Mouse (Mus musculus) CH12.LX (cell line): ENCODE measurements at regions not wholly inside any gene's neighbourhood (a gene's known extent, or its start where the extent isn't known, plus 50 kb on each side); places are given as distances from the start of the nearest gene placed in this dataset.
A peak's percentile ranks its signal among the peaks of the same experiment; 100 is the strongest.

ENCODE experiments used
- DNase-seq: peaks from one replicate; pipeline ENCODE4 v3.0.0-alpha.2; 2013; ENCODE audit errors: extremely low read depth
- H3K27ac ChIP-seq: 2 replicates; pipeline ENCODE4 v1.5.1; 2012; ENCODE audit warnings: low read depth, mild to moderate bottlenecking, control low read depth, moderate library complexity; ENCODE audit not compliant: insufficient read depth
- H3K27me3 ChIP-seq: replicated peaks from 2 replicates; pipeline ENCODE3; 2012; ENCODE audit warnings: inconsistent platforms
- H3K36me3 ChIP-seq, 2 experiments: replicated peaks in 1 of 2; 2 replicates each; pipeline versions ENCODE3 to v1.6.1; 2012; ENCODE audit warnings: inconsistent platforms in 1 of 2, low read length in 1 of 2, mild to moderate bottlenecking in 1 of 2, mixed read lengths in 1 of 2, moderate library complexity in 1 of 2; ENCODE audit not compliant: control insufficient read depth in 1 of 2, insufficient read depth in 1 of 2
- H3K4me1 ChIP-seq, 2 experiments: 2 replicates each; pipeline ENCODE4 v1.6.1; 2012; ENCODE audit warnings: inconsistent platforms in 1 of 2, moderate library complexity in 1 of 2; ENCODE audit not compliant: insufficient read depth in 2 of 2, control insufficient read depth in 1 of 2
- H3K4me2 ChIP-seq: 2 replicates; pipeline ENCODE4 v1.6.1; 2012; ENCODE audit warnings: low read depth, mild to moderate bottlenecking, control low read depth; ENCODE audit not compliant: poor library complexity, insufficient read depth, severe bottlenecking
- H3K4me3 ChIP-seq, 3 experiments: fragments of 150-350 bp in 1 of 3; sonication (generic) in 1 of 3; replicated peaks in 1 of 3; 2 replicates each; pipeline versions ENCODE3 to v1.5.1; 2011 to 2012; ENCODE audit warnings: low read depth in 2 of 3, low read length in 2 of 3, mild to moderate bottlenecking in 2 of 3, moderate library complexity in 2 of 3, control low read depth in 1 of 3, improper control_type of control experiment in 1 of 3, inconsistent platforms in 1 of 3, mixed read lengths in 1 of 3; ENCODE audit not compliant: poor library complexity in 1 of 3
- H3K79me2 ChIP-seq: replicated peaks from 2 replicates; pipeline ENCODE4 v1.6.1; 2012; ENCODE audit warnings: mild to moderate bottlenecking, moderate library complexity; ENCODE audit not compliant: control insufficient read depth, poor library complexity, insufficient read depth, severe bottlenecking; ENCODE audit errors: extremely low read depth
- H3K9ac ChIP-seq: 2 replicates; pipeline ENCODE4 v1.6.1; 2012; ENCODE audit warnings: low read depth, mild to moderate bottlenecking, control low read depth, moderate library complexity; ENCODE audit not compliant: insufficient read depth
- H3K9me3 ChIP-seq: replicated peaks from 2 replicates; pipeline ENCODE3; 2012; ENCODE audit warnings: low read length, inconsistent platforms, mixed read lengths
- BHLHE40 ChIP-seq: IDR thresholded peaks from 2 replicates; pipeline ENCODE4 v1.6.1; 2011; ENCODE audit warnings: mild to moderate bottlenecking, low read depth, low read length, improper control_type of control experiment
- CHD2 ChIP-seq: IDR thresholded peaks from 2 replicates; pipeline ENCODE4 v1.6.1; 2011; ENCODE audit warnings: low read length, improper control_type of control experiment
- CTCF ChIP-seq, 2 experiments: IDR thresholded peaks in 1 of 2; conservative IDR thresholded peaks in 1 of 2; 2 replicates each; pipeline ENCODE4 v1.5.1; 2011 to 2012; ENCODE audit warnings: low read depth in 2 of 2, low read length in 2 of 2, improper control_type of control experiment in 1 of 2, inconsistent platforms in 1 of 2, mild to moderate bottlenecking in 1 of 2, moderate library complexity in 1 of 2
- EP300 ChIP-seq: IDR thresholded peaks from 2 replicates; pipeline ENCODE4 v1.6.1; 2011; ENCODE audit warnings: low read length, improper control_type of control experiment
- ETS1 ChIP-seq: conservative IDR thresholded peaks from 2 replicates; pipeline ENCODE4 v1.6.1; 2012; ENCODE audit warnings: low read depth, mild to moderate bottlenecking, inconsistent platforms, low read length, improper control_type of control experiment, moderate library complexity
- GABPA ChIP-seq: IDR thresholded peaks from 2 replicates; pipeline ENCODE4 v1.6.1; 2012; ENCODE audit warnings: low read depth, low read length, improper control_type of control experiment, inconsistent platforms; ENCODE audit not compliant: insufficient replicate concordance
- HCFC1 ChIP-seq: IDR thresholded peaks from 2 replicates; pipeline ENCODE4 v1.6.1; 2012; ENCODE audit warnings: low read depth, mild to moderate bottlenecking, inconsistent platforms, low read length, improper control_type of control experiment
- IRF4 ChIP-seq: IDR thresholded peaks from 2 replicates; pipeline ENCODE4 v1.6.1; 2014; ENCODE audit warnings: low read depth, mild to moderate bottlenecking, inconsistent platforms, low read length, improper control_type of control experiment
- MAFK ChIP-seq: IDR thresholded peaks from 2 replicates; pipeline ENCODE4 v1.6.1; 2011; ENCODE audit warnings: low read length, improper control_type of control experiment; ENCODE audit not compliant: insufficient replicate concordance
- MAX ChIP-seq: IDR thresholded peaks from 2 replicates; pipeline ENCODE4 v1.6.1; 2011; ENCODE audit warnings: low read length, improper control_type of control experiment
- MAZ ChIP-seq: IDR thresholded peaks from 2 replicates; pipeline ENCODE4 v1.6.1; 2012; ENCODE audit warnings: low read depth, mild to moderate bottlenecking, inconsistent platforms, low read length, improper control_type of control experiment, moderate library complexity
- MEF2A ChIP-seq: IDR thresholded peaks from 2 replicates; pipeline ENCODE4 v1.6.1; 2014; ENCODE audit warnings: low read depth, mild to moderate bottlenecking, inconsistent platforms, low read length, improper control_type of control experiment, borderline replicate concordance
- MYC ChIP-seq: IDR thresholded peaks from 2 replicates; pipeline ENCODE4 v1.6.1; 2011; ENCODE audit warnings: low read depth, mild to moderate bottlenecking, improper control_type of control experiment, low read length
- NELFE ChIP-seq: IDR thresholded peaks from 2 replicates; pipeline ENCODE4 v1.6.1; 2011; ENCODE audit warnings: low read depth, low read length, improper control_type of control experiment
- RAD21 ChIP-seq: IDR thresholded peaks from 2 replicates; pipeline ENCODE4 v1.6.1; 2011; ENCODE audit warnings: low read depth, mild to moderate bottlenecking, low read length, improper control_type of control experiment, moderate library complexity
- SIN3A ChIP-seq: IDR thresholded peaks from 2 replicates; pipeline ENCODE4 v1.6.1; 2012; ENCODE audit warnings: low read length, improper control_type of control experiment, inconsistent platforms
- TCF12 ChIP-seq: IDR thresholded peaks from 2 replicates; pipeline ENCODE4 v1.6.1; 2014; ENCODE audit warnings: low read depth, mild to moderate bottlenecking, inconsistent platforms, low read length, improper control_type of control experiment
- UBTF ChIP-seq: IDR thresholded peaks from 2 replicates; pipeline ENCODE4 v1.6.1; 2012; ENCODE audit warnings: low read depth, mild to moderate bottlenecking, inconsistent platforms, low read length, improper control_type of control experiment, moderate library complexity
- ZC3H11A ChIP-seq: IDR thresholded peaks from 2 replicates; pipeline ENCODE4 v1.6.1; 2012; ENCODE audit warnings: low read depth, mild to moderate bottlenecking, inconsistent platforms, low read length, improper control_type of control experiment
- ZKSCAN1 ChIP-seq: IDR thresholded peaks from 2 replicates; pipeline ENCODE4 v1.6.1; 2012; ENCODE audit warnings: low read depth, inconsistent platforms, low read length, improper control_type of control experiment, borderline replicate concordance
- ZNF384 ChIP-seq: IDR thresholded peaks from 2 replicates; pipeline ENCODE4 v1.6.1; 2012; ENCODE audit warnings: low read depth, low read length, improper control_type of control experiment, inconsistent platforms
- dilution Hi-C: fragments of 300-500 bp; cut with MboI; formaldehyde crosslinking; loops from 2 replicates; pipeline ENCODE4 v1.14.3; 2020; ENCODE audit warnings: low sequenced_read_pairs; ENCODE audit not compliant: extremely low pct_unique_long_range_greater_than_20kb, extremely low pct_ligation_motif_present
- in situ Hi-C: fragments of 300-500 bp; cut with MboI; formaldehyde crosslinking; loops from 3 replicates; pipeline ENCODE4 v1.14.3; 2019; ENCODE audit warnings: low sequenced_read_pairs, low pct_ligation_motif_present, low pct_unique_long_range_greater_than_20kb, mixed read lengths

GRCm38 (mm10) chr10:51961497-51961896 lies 60.8 kb upstream of the Vgll2 start:
- Histone ChIP-seq H3K4me3 (no peak overlapping the region), H3K4me1 (no peaks in the 10 kb centered on the region), H3K36me3 (no peaks in the 10 kb centered on the region), H3K9ac (no peak overlapping the region)
- dilution Hi-C loops = no loop called here
- no peak for TF ChIP-seq BHLHE40
- TF ChIP-seq ETS1 = no peak
- TF ChIP-seq TCF12 = no peak
- TF ChIP-seq MAX = no peak
- no peak for TF ChIP-seq NELFE
- TF ChIP-seq RAD21 = no peak
- no peak for TF ChIP-seq ZKSCAN1
- TF ChIP-seq, all 38 proteins: peak for 0
- Histone ChIP-seq H3K9me3 (no peaks in the 10 kb centered on the region), H3K79me2 (no peaks in the 10 kb centered on the region), H3K4me2 (0 out of 2 replicates have a peak overlapping the region, but pooled peaks have one; percentile 5), H3K27ac (no peak overlapping the region), H3K27me3 (no peaks in the 10 kb centered on the region)
- no peak for DNase-seq
- in situ Hi-C loops = no loop called here

DNA sequence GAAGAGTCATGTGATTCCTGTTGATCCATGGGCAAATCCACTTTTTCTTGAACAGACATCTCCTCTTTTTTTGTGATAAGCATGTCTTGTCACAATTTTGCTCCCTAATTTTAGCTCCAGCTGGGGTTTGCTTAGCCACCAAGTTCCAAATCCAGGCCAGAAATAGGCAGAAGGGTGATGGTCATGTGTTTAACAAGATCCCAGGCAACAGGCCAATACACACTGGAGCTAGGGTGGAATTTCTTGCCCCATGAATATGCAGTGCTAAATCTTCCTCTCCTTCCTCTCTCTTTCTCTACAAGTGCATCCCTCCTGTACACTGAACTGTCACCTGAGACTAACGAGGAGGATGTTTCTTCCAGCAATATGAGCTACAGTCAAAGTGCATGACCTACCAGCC lies 58.6 kb upstream of the Vgll2 start:
- no peaks in the 10 kb centered on the region for H3K27me3 ChIP-seq
- TF ChIP-seq MAFK (no peak), IRF4 (no peak), MYC (no peak), EP300 (no peak), HCFC1 (no peak), CHD2 (no peak), UBTF (no peak), ZNF384 (no peak)
- H3K27ac ChIP-seq = no peak overlapping the region
- H3K4me2 ChIP-seq = no peak overlapping the region
- H3K79me2 ChIP-seq = no peaks in the 10 kb centered on the region
- in situ Hi-C loops = no loop called here
- H3K36me3 ChIP-seq = no peaks in the 10 kb centered on the region
- H3K9me3 ChIP-seq = no peaks in the 10 kb centered on the region
- H3K4me1 ChIP-seq = no peaks in the 10 kb centered on the region
- dilution Hi-C loops = no loop called here
- no peak overlapping the region for H3K9ac ChIP-seq
- DNase-seq = no peak
- no peak overlapping the region for H3K4me3 ChIP-seq

GRCm38 (mm10) chr10:51970113-51970512 lies 52.2 kb upstream of the Vgll2 start:
- H3K4me3 ChIP-seq = no peak overlapping the region
- in situ Hi-C loops (no loop called here), dilution Hi-C loops (no loop called here)
- no peaks in the 10 kb centered on the region for H3K9me3 ChIP-seq
- no peaks in the 10 kb centered on the region for H3K36me3 ChIP-seq
- H3K27ac ChIP-seq = no peak overlapping the region
- H3K4me2 ChIP-seq = no peak overlapping the region
- H3K79me2 ChIP-seq = no peaks in the 10 kb centered on the region
- TF ChIP-seq MAZ (no peak), SIN3A (no peak), ZNF384 (no peak), NELFE (no peak), CHD2 (no peak), GABPA (no peak), MYC (no peak), CTCF (conservative IDR thresholded peaks at IDR 0.05 in 1 of 2, IDR thresholded peaks at IDR 0.05 in 1 of 2; ENCODE audit: low read depth in 2 of 2, low read length in 2 of 2) (no peak), ZC3H11A (no peak), RAD21 (no peak), MEF2A (no peak), MAFK (no peak), BHLHE40 (no peak)
- peaks cover 0 to 3% of the 10 kb centered on the region in 2 experiments; a peak in 1 of 4 replicates for H3K4me1 ChIP-seq
- no peaks in the 10 kb centered on the region for H3K27me3 ChIP-seq
- H3K9ac ChIP-seq = no peak overlapping the region
- DNase-seq = no peak
